Mouse (Mus musculus): Measurements from ENCODE around the gene Tecpr2.

DNA sequence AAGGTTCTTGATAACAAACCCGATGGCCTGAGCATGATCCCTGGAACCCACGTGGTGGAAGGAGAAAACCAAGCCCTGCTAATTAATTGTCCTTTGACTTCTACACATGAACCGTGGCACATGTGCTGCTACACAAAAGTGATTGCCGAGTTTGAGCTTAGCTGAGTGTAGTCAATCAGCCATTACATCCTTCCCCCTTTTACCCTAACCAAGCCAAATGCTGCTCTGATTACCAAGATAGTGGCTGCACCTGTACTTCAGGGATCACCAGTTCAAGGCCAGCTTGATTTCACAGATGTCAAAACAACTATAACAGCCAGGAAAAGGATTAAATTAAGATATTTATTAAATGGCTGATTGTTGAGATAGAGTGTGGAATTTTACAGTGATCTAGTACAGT, 61.1 kb downstream of the Tecpr2 start:
- TF ChIP-seq POLR2A (IDR thresholded peaks at IDR 0.05; ENCODE audit: borderline replicate concordance, extremely low read depth, low read depth, low read length) (no peak), CTCF (IDR thresholded peaks at IDR 0.05; ENCODE audit: insufficient read depth, low read length) (no peak)
